Mouse (Mus musculus) kidney, adult 8-10 months (tissue): ENCODE results near the gene Slc38a1.
A peak's percentile ranks its signal among the peaks of the same experiment; 100 is the strongest.

Source experiments
- DNase-seq, 2 experiments: peaks; one replicate each; pipeline ENCODE4 v3.0.0; 2022

The Slc38a1 gene

DNA sequence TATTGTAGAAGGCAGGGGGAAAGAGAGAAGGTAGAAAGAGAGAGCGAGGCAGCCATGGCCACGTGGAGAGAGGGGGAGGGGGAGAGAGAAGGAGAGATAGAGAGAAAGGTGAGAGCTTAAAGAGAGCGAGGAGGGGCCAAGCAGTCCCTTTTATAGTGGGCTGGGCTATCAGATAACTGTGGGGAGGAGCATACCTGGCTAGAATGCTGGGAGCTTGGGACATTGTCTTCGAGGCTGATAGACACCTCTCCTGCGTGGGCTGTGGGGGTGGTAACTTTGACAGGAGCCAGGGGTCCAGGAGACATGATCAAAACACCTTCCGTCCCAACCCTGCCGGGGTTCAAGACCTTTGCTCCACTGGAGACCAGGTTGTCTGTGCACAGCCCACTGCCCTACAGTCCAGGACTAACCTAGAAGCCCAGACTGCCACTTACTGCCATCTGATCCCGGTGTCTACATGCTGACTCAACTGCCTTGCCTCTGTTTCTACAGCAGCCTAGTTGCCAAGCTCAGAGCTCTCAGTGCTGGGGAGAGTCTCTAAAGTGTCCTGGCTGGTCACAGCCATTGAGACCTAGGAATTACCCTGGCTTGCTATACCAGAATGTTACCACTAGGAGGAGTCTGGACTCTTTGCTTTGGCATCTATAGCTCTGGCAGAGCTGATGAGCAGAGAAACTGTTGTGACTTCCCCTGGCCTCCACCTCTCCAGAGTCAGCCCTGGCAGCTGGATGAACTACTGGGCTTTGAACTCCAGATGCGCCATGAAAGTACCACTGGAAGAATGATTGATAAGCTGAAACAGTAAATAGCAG, 90.9 kb downstream of the Slc38a1 start:
- DNase-seq, result peak; percentile 49 to 62

DNA sequence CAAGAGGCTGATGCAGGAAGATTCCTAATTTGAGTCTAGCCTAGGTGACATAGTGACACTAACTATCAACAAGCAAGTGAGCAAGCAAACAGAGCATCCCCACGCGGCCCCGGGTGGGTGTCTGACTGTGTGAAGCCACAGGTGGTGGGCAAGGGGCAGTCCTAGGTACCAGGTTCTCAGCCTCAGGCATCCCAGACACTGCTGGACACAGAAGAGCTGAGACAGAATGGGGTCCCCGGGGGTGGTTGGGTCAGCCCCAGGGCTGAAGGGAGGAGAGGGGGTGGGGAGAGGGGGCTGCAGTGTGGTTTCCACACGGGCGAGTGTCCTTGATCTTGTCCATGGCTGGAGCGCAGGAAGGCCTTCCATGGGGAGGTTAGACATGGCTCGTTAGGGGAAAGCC, 91.6 kb downstream of the Slc38a1 start:
- DNase-seq, result no peak

GRCm38 (mm10) chr15:96548363-96548762, 94.3 kb downstream of the Slc38a1 start:
- DNase-seq, result no peak

DNA sequence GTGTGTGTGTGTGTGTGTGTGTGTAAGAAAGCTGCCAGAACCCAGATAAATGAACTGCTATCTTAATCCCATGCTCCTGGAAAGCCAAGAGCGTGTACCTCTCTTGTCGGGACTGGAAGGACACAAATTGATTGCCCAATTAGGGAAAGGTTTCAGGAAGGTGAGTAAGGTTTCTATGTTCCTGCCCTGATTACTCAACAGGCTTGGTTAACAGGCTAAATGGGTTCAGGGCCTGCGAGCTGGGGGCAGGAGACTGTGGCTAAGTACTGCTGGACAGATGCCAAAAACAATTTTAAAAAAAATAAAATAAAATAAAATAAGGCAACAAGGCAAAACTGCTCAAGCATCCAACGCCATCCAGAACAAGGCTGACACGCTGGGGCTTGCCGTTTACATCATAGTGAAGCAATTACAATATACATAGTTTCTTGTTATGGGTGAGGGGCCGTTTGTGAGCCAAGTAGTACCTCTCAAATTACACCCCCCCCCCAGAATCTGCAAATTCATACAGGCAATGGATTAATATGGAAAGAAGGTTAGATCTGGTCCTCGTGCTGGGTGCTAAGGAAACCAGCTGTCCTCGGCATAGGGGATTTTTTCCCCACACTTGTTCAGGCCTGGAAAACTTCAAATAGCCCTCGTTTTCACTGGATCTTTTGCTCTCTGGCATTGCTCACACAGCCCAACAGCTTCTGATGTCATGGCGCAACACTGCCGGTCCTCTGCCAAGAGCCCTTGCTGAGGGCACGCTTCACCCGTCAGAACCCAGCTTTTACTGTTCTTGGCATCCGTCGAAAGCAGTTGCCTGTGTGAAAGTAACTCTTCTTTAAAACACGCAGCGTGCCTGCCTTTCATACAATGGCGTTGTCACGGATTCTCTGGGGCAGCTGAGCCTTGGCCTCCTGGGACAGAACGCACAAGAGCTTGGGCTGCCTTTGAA, 95.2 kb downstream of the Slc38a1 start:
- DNase-seq, result peak in 1 of 2 experiments; percentile 21

DNA sequence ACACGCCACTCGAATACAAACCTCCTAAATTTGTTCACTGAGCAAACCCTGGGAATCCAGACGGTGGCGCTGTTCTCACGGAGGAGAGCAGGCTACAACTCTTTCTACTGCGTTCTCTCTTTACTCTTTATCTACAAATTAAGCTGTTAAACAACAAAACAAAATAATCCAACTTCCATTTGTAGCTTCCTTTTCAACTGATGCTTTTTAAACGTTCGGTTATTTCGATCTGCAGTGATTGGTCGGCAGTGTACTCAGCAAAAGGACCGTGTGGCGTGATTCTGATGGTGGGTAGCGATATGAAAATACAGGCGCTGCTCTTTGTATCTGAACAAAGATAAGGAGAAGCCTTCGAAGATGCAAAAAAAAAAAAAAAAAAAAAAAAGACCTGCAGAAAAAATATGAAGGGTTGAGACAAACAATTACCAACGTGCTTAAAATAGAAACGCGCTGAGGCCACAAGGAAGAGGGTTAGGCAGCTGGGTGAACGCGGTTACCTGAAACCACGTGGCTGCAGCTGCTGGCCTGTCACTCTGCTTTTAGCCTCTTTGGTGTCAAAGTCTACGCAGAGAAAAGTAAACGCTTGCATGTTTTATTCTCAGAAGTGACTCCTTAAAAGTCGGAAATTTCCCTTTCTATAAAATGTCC, 99.4 kb downstream of the Slc38a1 start:
- peak in 1 of 2 experiments; percentile 40 for DNase-seq

- DNase-seq, result no peak
Observed at GRCm38 (mm10) chr15:96542135-96542534, 100.6 kb downstream of the Slc38a1 start.

DNA sequence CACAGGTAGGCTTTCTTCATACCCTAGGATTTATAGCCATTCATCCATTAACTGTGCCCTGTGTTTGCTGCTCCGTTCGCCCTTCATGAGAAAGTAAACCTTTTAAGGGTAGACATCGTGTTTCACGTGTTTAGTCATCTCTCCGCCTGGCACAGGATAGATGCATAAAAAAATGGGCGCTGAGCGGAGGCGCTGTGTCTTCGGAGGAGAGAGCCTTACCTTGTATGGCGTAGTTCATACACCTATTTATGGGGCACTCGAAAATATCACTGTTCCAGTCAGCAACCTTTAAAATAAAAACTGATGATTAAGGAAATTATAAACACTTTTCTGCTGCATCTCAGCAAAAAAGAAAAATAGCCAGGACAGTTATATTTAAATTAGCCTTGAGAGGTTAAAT, 105.4 kb downstream of the Slc38a1 start:
- no peak for DNase-seq

DNA sequence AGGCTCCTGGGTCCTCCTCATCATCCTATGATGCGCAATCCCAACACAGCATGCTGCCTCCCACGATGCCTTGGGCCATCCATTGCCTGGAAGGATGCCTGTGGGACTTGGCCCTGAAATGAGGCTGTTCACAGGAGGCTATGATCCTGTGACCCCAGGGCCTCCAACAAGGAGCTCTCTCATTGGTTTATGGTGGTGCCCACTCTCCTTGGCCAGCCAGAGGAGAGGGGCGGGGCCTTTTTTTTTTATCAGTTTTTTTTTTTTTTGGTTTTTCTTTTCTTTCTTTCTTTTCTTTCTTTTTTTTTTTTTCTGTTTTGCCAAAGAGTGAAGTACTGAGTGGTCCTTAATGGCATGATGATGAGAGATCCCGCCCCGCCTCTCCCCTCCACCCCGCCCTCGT, 106.3 kb downstream of the Slc38a1 start:
- no peak for DNase-seq

GRCm38 (mm10) chr15:96527686-96528085, 115.0 kb downstream of the Slc38a1 start:
- no peak for DNase-seq

DNA sequence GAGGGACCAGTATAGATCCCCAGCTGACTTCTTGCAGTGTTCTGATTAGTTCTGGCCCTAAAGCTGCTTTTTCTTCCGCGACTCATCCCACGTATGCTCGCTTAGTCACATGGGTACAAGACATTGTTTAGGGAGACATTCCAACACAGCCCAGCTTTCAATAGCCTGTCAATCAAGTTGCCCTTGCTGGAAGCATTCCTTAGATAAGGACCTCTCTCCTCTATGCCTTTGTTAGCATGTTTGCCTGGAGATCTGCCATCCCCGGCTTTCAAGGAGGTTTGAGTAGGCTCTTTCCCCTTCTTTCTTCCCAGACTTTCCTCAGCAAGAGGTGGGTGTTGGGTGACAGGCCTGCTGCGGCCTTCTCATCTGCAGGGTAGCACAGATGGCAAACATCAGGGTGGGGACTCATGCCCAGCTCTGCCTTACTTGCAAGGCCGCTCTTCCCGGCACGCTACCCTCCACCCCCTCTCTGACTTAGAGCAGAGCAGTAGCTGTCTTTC, 118.4 kb downstream of the Slc38a1 start:
- no peak for DNase-seq
